Mouse (Mus musculus) erythroblast, embryonic 14.5 days (primary cell): ENCODE data around the gene Ccrl2.

ENCODE experiments used
- GATA1 ChIP-seq: IDR thresholded peaks from 2 replicates; pipeline ENCODE4 v1.6.1; 2012; ENCODE audit warnings: low read length, inconsistent platforms, mixed read lengths
- TAL1 ChIP-seq: IDR thresholded peaks from 3 replicates; pipeline ENCODE4 v1.6.1; 2012; ENCODE audit warnings: low read length, inconsistent platforms, mixed read lengths

DNA sequence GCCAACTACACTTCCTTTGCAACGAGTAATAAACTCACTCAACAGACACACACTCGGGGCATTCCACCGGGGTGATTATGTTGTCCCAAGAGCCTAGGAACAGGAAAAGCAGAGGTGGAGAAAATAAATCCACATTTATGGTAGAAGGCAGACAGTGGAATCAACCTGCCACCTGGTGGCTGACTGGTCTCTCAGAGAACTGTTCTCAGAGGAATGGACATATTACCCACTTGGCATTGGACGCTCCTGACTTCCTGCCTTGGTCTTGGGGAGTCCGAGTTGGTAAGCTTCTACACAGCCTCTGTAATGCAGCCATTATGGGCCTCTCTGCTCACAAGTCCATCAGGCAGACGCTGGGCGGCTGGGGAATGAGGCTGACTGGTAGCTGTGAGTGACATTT, 14.9 kb upstream of the Ccrl2 start:
- TF ChIP-seq GATA1, result no peak
- no peak for TF ChIP-seq TAL1
